26 mouse cellular contexts compared by ENCODE assay signal in genomic region chr2:91268042-91268441, GRCm38 (mm10). TPM values are rescaled to one million over a fixed set of nuclear protein-coding genes. Genes with fewer than 3 reads are reported as not detected.
DNase-seq lines count a peak whose midpoint lies in the region; ATAC-seq lines count a peak whose summit lies in the region.
"Had no signal": no experiment of that assay in that cellular context is flagged by ENCODE, and none has a peak within 500 bp of the region (broad histone marks: within the 10 kb centered on the region; RNA-seq: fewer than 3 reads in every experiment).

No protein-coding gene starts in this region.

- ATAC-seq in heart, embryonic 12.5 days (ENCODE audit: insufficient number of reproducible peaks, low FRiP score), result no peak
- ATAC-seq in liver, embryonic 11.5 days (replicated peaks; ENCODE audit: low FRiP score), result no peak
- no peak for ATAC-seq in liver, embryonic 13.5 days (ENCODE audit: low read depth)
- no peak for ATAC-seq in liver, embryonic 16.5 days (ENCODE audit: low read depth)
- ATAC-seq: CD4-positive, CD25-positive, alpha-beta regulatory T cell, adult 4 months; forebrain, embryonic 14.5 days; forebrain, postnatal 0 days; hindbrain, embryonic 16.5 days had no signal

- peaks cover 58% of the 10 kb centered on the region for H3K36me3 ChIP-seq in heart, embryonic 12.5 days
- H3K36me3 ChIP-seq in liver, embryonic 11.5 days (ENCODE audit: control insufficient read depth, insufficient read depth, low read length), result peaks cover 47% of the 10 kb centered on the region
- H3K36me3 ChIP-seq in liver, embryonic 13.5 days, result peaks cover 66% of the 10 kb centered on the region
- H3K36me3 ChIP-seq in liver, embryonic 16.5 days (ENCODE audit: control insufficient read depth, insufficient read depth), result peaks cover 51% of the 10 kb centered on the region

- 94% methylated on average over 3 of the region's 3 CpGs for WGBS in heart, embryonic 12.5 days
- 88% methylated on average over 3 of the region's 3 CpGs for WGBS in liver, embryonic 11.5 days
- WGBS in liver, embryonic 13.5 days (ENCODE audit: insufficient replicate concordance), result 78% methylated on average over 3 of the region's 3 CpGs
- WGBS in liver, embryonic 16.5 days (ENCODE audit: insufficient replicate concordance), result 87% methylated on average over 3 of the region's 3 CpGs

- H3K9me3 ChIP-seq in heart, embryonic 12.5 days (replicated peaks), result no peaks in the 10 kb centered on the region
- H3K9me3 ChIP-seq in liver, embryonic 11.5 days (ENCODE audit: control insufficient read depth, low read length), result no peaks in the 10 kb centered on the region
- no peaks in the 10 kb centered on the region for H3K9me3 ChIP-seq in liver, embryonic 13.5 days (replicated peaks)
- no peaks in the 10 kb centered on the region for H3K9me3 ChIP-seq in liver, embryonic 16.5 days (replicated peaks; ENCODE audit: control insufficient read depth, low read length)
- H3K9me3 ChIP-seq: embryonic facial prominence, embryonic 12.5 days; embryonic facial prominence, embryonic 15.5 days; heart, embryonic 15.5 days; hindbrain, embryonic 10.5 days; hindbrain, embryonic 13.5 days had no signal

- H3K4me1 ChIP-seq in heart, embryonic 12.5 days (replicated peaks), result peaks cover 13% of the 10 kb centered on the region
- H3K4me1 ChIP-seq in liver, embryonic 11.5 days (replicated peaks; ENCODE audit: control insufficient read depth, insufficient read depth, low read length), result peaks cover 27% of the 10 kb centered on the region
- H3K4me1 ChIP-seq in liver, embryonic 13.5 days (replicated peaks), result peaks cover 51% of the 10 kb centered on the region
- H3K4me1 ChIP-seq in liver, embryonic 16.5 days (ENCODE audit: control insufficient read depth, low read depth, low read length), result peaks cover 23% of the 10 kb centered on the region

- H3K4me3 ChIP-seq in heart, embryonic 12.5 days, result no peak overlapping the region
- 0 out of 2 replicates have a peak overlapping the region, but pooled peaks have one; percentile 10 for H3K4me3 ChIP-seq in liver, embryonic 11.5 days (ENCODE audit: low read depth, low read length)
- no peak overlapping the region for H3K4me3 ChIP-seq in liver, embryonic 13.5 days (replicated peaks)
- no peak overlapping the region for H3K4me3 ChIP-seq in liver, embryonic 16.5 days (ENCODE audit: low read depth, low read length)
- H3K4me3 ChIP-seq: embryonic facial prominence, embryonic 12.5 days; embryonic facial prominence, embryonic 15.5 days; heart, embryonic 15.5 days; hindbrain, embryonic 10.5 days; hindbrain, embryonic 13.5 days had no signal

- no peak overlapping the region for H3K4me2 ChIP-seq in heart, embryonic 12.5 days
- peak overlapping the region; percentile 17; the same call in 1 of the 2 replicates for H3K4me2 ChIP-seq in liver, embryonic 11.5 days
- peak overlapping the region; percentile 87; the same call in 1 of the 2 replicates for H3K4me2 ChIP-seq in liver, embryonic 13.5 days
- H3K4me2 ChIP-seq in liver, embryonic 16.5 days (ENCODE audit: low read depth, low read length), result no peak overlapping the region
- H3K4me2 ChIP-seq: embryonic facial prominence, embryonic 12.5 days; embryonic facial prominence, embryonic 15.5 days; heart, embryonic 11.5 days; heart, embryonic 15.5 days; hindbrain, embryonic 13.5 days had no signal

- DNase-seq in heart, adult 11 months, result peak; percentile 83
- DNase-seq in liver, embryonic 11.5 days (ENCODE audit: low spot score), result no peak
- no peak for DNase-seq in liver, embryonic 13.5 days
- DNase-seq in layer of hippocampus, postnatal 10 days (ENCODE audit: low spot score in 2 of 2), result no peak
- DNase-seq in kidney, postnatal 25 days, result no peak
- DNase-seq: adrenal gland, adult 2 months; adrenal gland, postnatal 25 days; cerebellum, adult 11-12 months; cerebellum, adult 9-10 months; forebrain, postnatal 0 days; gastrocnemius, postnatal 36 days; heart, postnatal 10 days; heart, postnatal 36 days had no signal

- no peaks in the 10 kb centered on the region for H3K27me3 ChIP-seq in heart, embryonic 12.5 days (replicated peaks)
- no peaks in the 10 kb centered on the region for H3K27me3 ChIP-seq in liver, embryonic 11.5 days (replicated peaks; ENCODE audit: control insufficient read depth, insufficient read depth, low read length)
- no peaks in the 10 kb centered on the region for H3K27me3 ChIP-seq in liver, embryonic 13.5 days
- H3K27me3 ChIP-seq in liver, embryonic 16.5 days (ENCODE audit: control insufficient read depth, insufficient read depth, low read depth, low read length), result no peaks in the 10 kb centered on the region
- H3K27me3 ChIP-seq: embryonic facial prominence, embryonic 12.5 days; embryonic facial prominence, embryonic 15.5 days; heart, embryonic 15.5 days; hindbrain, embryonic 13.5 days had no signal

- H3K9ac ChIP-seq in heart, embryonic 12.5 days, result no peak overlapping the region
- no peak overlapping the region for H3K9ac ChIP-seq in liver, embryonic 11.5 days (ENCODE audit: low read depth, low read length)
- no peak overlapping the region for H3K9ac ChIP-seq in liver, embryonic 13.5 days
- H3K9ac ChIP-seq in liver, embryonic 16.5 days (ENCODE audit: low read depth, low read length), result no peak overlapping the region
- H3K9ac ChIP-seq: embryonic facial prominence, embryonic 12.5 days; embryonic facial prominence, embryonic 15.5 days; forebrain, postnatal 0 days; heart, embryonic 15.5 days; hindbrain, embryonic 13.5 days had no signal

- no peak overlapping the region for H3K27ac ChIP-seq in heart, embryonic 12.5 days (ENCODE audit: poor library complexity, severe bottlenecking)
- peak overlapping the region; percentile 77 for H3K27ac ChIP-seq in liver, embryonic 11.5 days (ENCODE audit: low read depth, low read length)
- peak overlapping the region; percentile 64 for H3K27ac ChIP-seq in liver, embryonic 13.5 days
- peak overlapping the region; percentile 79 for H3K27ac ChIP-seq in liver, embryonic 16.5 days (ENCODE audit: low read length)
- H3K27ac ChIP-seq: embryonic facial prominence, embryonic 12.5 days; embryonic facial prominence, embryonic 15.5 days; heart, embryonic 15.5 days; hindbrain, embryonic 10.5 days; hindbrain, embryonic 13.5 days had no signal

RNA-seq across cellular contexts. Expression of gene Arfgap2, which starts 3.3 kb away (rescaled TPM):
- polyA plus RNA-seq in heart, embryonic 12.5 days (2016; fragmentation: Nextera tagmentation; extraction: Ambion mirVana), result 73.9 and 74.2 TPM in 2 replicates
- polyA plus RNA-seq in liver, embryonic 11.5 days (2014; fragmentation: Nextera tagmentation; extraction: Ambion mirVana), result 95.7 and 105 TPM in 2 replicates
- 64.1 and 70.4 TPM in 2 replicates for polyA plus RNA-seq in liver, embryonic 13.5 days (2015; fragmentation: Nextera tagmentation; extraction: Ambion mirVana)
- 64.8 and 65.8 TPM in 2 replicates for polyA plus RNA-seq in liver, embryonic 16.5 days (2015; fragmentation: Nextera tagmentation; extraction: Ambion mirVana)
- total RNA-seq in layer of hippocampus, postnatal 10 days (2021), result 10 to 100 TPM; 56.3 to 62.4 TPM

RNA-seq across cellular contexts. Expression of gene Pacsin3, which starts 12.3 kb away (rescaled TPM):
- polyA plus RNA-seq in heart, embryonic 12.5 days (2016; fragmentation: Nextera tagmentation; extraction: Ambion mirVana), result 30.4 and 31.9 TPM in 2 replicates
- 15.6 and 16.1 TPM in 2 replicates for polyA plus RNA-seq in liver, embryonic 11.5 days (2014; fragmentation: Nextera tagmentation; extraction: Ambion mirVana)
- 10.5 and 11.5 TPM in 2 replicates for polyA plus RNA-seq in liver, embryonic 13.5 days (2015; fragmentation: Nextera tagmentation; extraction: Ambion mirVana)
- polyA plus RNA-seq in liver, embryonic 16.5 days (2015; fragmentation: Nextera tagmentation; extraction: Ambion mirVana), result 18.2 and 19.9 TPM in 2 replicates
- total RNA-seq in layer of hippocampus, postnatal 10 days (2021), result 10 to 100 TPM; 24.2 to 33.2 TPM
- total RNA-seq: common myeloid progenitor, adult 5-6 weeks; granulocyte monocyte progenitor cell, adult 5-6 weeks had no signal

RNA-seq across cellular contexts. Expression of gene Ddb2, which starts 31.3 kb away (rescaled TPM):
- 7.5 and 7.7 TPM in 2 replicates for polyA plus RNA-seq in heart, embryonic 12.5 days (2016; fragmentation: Nextera tagmentation; extraction: Ambion mirVana)
- 12.9 and 15.3 TPM in 2 replicates for polyA plus RNA-seq in liver, embryonic 11.5 days (2014; fragmentation: Nextera tagmentation; extraction: Ambion mirVana)
- polyA plus RNA-seq in liver, embryonic 13.5 days (2015; fragmentation: Nextera tagmentation; extraction: Ambion mirVana), result 5.5 and 6.0 TPM in 2 replicates
- polyA plus RNA-seq in liver, embryonic 16.5 days (2015; fragmentation: Nextera tagmentation; extraction: Ambion mirVana), result 5.9 and 6.2 TPM in 2 replicates
- 1 to 10 TPM; 8.9 to 9.4 TPM for total RNA-seq in layer of hippocampus, postnatal 10 days (2021)

Comparison
In these comparisons a context has a peak if more than half of its experiments do, and no peak if none do; other contexts are left out.
1. H3K4me2 ChIP-seq: peak in liver, embryonic 11.5 days (single experiment) and liver, embryonic 13.5 days (single experiment); none in heart, embryonic 12.5 days (single experiment) and liver, embryonic 16.5 days (single experiment).